Mouse (Mus musculus) cerebellum, adult 2 months (tissue): ENCODE results near the gene March7. TPM values are rescaled to one million over a fixed set of nuclear protein-coding genes. Genes with fewer than 3 reads are reported as not detected.

Source experiments
- DNase-seq, 2 experiments: peaks; one replicate each; pipeline ENCODE4 v3.0.0; 2021
- H3K27ac ChIP-seq: fragments of 200-500 bp; 2 replicates; pipeline ENCODE4 v1.5.1; 2012; ENCODE audit warnings: low read length, control low read depth, inconsistent platforms; ENCODE audit not compliant: insufficient read depth
- H3K27me3 ChIP-seq: fragments of 200-500 bp; 2 replicates; pipeline ENCODE4 v1.6.1; 2012; ENCODE audit warnings: inconsistent platforms, mild to moderate bottlenecking, low read length, moderate library complexity; ENCODE audit not compliant: control insufficient read depth, insufficient read depth
- H3K4me1 ChIP-seq: fragments of 200-500 bp; 2 replicates; pipeline ENCODE4 v1.6.1; 2011; ENCODE audit warnings: low read length; ENCODE audit not compliant: control insufficient read depth, insufficient read depth
- H3K4me3 ChIP-seq: fragments of 200-500 bp; replicated peaks from 2 replicates; pipeline ENCODE3; 2011; ENCODE audit warnings: mild to moderate bottlenecking, low read depth, low read length, control low read depth; ENCODE audit not compliant: insufficient read depth
- CTCF ChIP-seq: fragments of 200-500 bp; IDR thresholded peaks from 2 replicates; pipeline ENCODE4 v1.5.1; 2011; ENCODE audit warnings: low read depth, mild to moderate bottlenecking, control low read depth, low read length, moderate library complexity, borderline replicate concordance; ENCODE audit not compliant: insufficient read depth
- POLR2A ChIP-seq: fragments of 200-500 bp; IDR thresholded peaks from 2 replicates; pipeline ENCODE4 v1.6.1; 2011; ENCODE audit warnings: low read length, control low read depth, borderline replicate concordance; ENCODE audit not compliant: insufficient read depth
- WGBS: fragments of 180-500 bp; shearing (Covaris S2); methylation state at CpG from one replicate; pipeline ENCODE4 v1.1.7; 2018; 5-methylcytosine and 5-hydroxymethylcytosine counted together
- polyA plus RNA-seq: library from polyadenylated mRNA; depleted of rRNA; stranded (reverse); fragments of >200 nt; gene quantifications from 2 replicates; pipeline ENCODE4 v1.2.3, GENCODE M21; 2012

Gene March7
- polyA plus RNA-seq, 1 experiment: 39.5 TPM

GRCm38 (mm10) chr2:60234506-60234905 lies 24.8 kb downstream of the March7 start:
- WGBS: 52% methylated on average over 7 of the region's 7 CpGs
- no peak for DNase-seq
- H3K27ac ChIP-seq: no peak overlapping the region
- no peaks in the 10 kb centered on the region for H3K27me3 ChIP-seq
- TF ChIP-seq POLR2A (no peak), CTCF (no peak)
- H3K4me3 ChIP-seq: no peak overlapping the region
- no peaks in the 10 kb centered on the region for H3K4me1 ChIP-seq

GRCm38 (mm10) chr2:60252782-60253181 lies 43.1 kb downstream of the March7 start:
- WGBS: 84% methylated on average over 4 of the region's 4 CpGs
- no peaks in the 10 kb centered on the region for H3K4me1 ChIP-seq
- H3K4me3 ChIP-seq: no peak overlapping the region
- no peak for DNase-seq
- TF ChIP-seq CTCF (no peak), POLR2A (no peak)
- H3K27me3 ChIP-seq: no peaks in the 10 kb centered on the region
- no peak overlapping the region for H3K27ac ChIP-seq

DNA sequence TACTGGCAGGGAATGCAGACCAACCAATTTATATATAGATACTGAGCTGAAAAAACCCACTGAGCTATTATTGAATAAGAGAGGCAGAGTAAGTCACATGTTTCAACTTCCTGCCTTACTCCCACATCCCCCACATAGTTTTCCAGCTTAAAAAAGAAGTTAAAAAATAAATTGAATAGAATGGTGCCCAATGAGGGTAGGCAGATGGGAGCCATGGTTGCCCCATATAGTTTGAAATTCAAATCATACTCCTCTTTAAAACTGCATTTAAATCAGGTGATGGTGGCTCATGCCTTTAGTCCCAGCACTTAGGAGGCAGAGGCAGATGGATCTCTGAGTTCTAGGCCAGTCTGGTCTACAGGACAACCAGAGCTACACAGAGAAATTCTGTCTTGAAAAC lies 43.8 kb downstream of the March7 start:
- no peak overlapping the region for H3K27ac ChIP-seq
- TF ChIP-seq CTCF: no peak
- TF ChIP-seq POLR2A: no peak
- no peaks in the 10 kb centered on the region for H3K4me1 ChIP-seq
- DNase-seq: no peak
- H3K27me3 ChIP-seq: no peaks in the 10 kb centered on the region
- H3K4me3 ChIP-seq: no peak overlapping the region

GRCm38 (mm10) chr2:60256751-60257150 lies 47.1 kb downstream of the March7 start:
- Histone ChIP-seq H3K27me3 (no peaks in the 10 kb centered on the region), H3K4me3 (no peak overlapping the region), H3K4me1 (no peaks in the 10 kb centered on the region), H3K27ac (no peak overlapping the region)
- 83% methylated on average over 2 of the region's 2 CpGs for WGBS
- DNase-seq: no peak
- TF ChIP-seq CTCF: no peak
- TF ChIP-seq POLR2A: no peak

- 92% methylated on average over 5 of the region's 5 CpGs for WGBS
These were observed 49.5 kb downstream of the March7 start for GRCm38 (mm10) chr2:60259186-60259585.

DNA sequence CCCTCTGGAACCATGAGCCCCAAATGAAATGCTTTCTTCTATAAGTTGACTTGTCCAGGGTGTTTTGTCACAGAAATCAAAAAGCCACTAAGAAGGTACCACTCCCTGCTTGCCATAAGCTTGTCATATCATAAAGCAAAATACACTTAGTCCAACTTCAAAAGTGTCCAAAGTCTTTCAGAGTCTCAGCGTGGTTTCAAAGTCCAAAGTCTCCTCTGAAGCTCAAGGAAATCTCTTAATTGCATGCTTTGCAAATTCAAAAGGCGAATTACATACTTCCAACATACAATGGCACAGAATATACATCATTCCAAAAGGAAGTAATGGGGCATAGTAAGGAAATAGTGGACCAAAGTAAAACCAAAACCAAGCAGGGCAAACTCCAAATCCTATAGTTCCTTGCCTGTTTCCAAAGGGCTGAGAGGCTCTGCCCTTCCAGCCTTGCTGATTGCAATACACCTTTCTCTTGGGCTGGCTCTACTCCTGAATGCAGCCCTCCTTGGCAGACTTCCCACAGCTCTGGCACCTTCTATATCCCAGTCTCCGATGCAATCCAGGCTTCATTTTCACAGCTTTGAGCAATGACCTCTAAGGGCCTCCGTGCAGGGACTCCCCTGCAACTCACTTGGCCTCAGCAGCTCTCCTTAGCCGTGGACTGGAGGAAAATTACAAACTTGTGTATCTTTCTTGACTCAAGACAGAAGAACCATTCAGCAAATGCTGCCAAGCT lies 51.1 kb downstream of the March7 start:
- TF ChIP-seq CTCF: no peak
- no peak for TF ChIP-seq POLR2A
- H3K4me1 ChIP-seq: no peaks in the 10 kb centered on the region
- no peak for DNase-seq
- 46% methylated on average over 5 of the region's 5 CpGs for WGBS
- H3K27ac ChIP-seq: no peak overlapping the region
- H3K4me3 ChIP-seq: no peak overlapping the region
- H3K27me3 ChIP-seq: no peaks in the 10 kb centered on the region

More at GRCm38 (mm10) chr2:60259186-60259585, 49.5 kb downstream of the March7 start:
- Histone ChIP-seq H3K4me3 (no peak overlapping the region), H3K27me3 (no peaks in the 10 kb centered on the region), H3K27ac (no peak overlapping the region), H3K4me1 (no peaks in the 10 kb centered on the region)
- no peak for TF ChIP-seq CTCF
- TF ChIP-seq POLR2A: no peak
- DNase-seq: no peak

DNA sequence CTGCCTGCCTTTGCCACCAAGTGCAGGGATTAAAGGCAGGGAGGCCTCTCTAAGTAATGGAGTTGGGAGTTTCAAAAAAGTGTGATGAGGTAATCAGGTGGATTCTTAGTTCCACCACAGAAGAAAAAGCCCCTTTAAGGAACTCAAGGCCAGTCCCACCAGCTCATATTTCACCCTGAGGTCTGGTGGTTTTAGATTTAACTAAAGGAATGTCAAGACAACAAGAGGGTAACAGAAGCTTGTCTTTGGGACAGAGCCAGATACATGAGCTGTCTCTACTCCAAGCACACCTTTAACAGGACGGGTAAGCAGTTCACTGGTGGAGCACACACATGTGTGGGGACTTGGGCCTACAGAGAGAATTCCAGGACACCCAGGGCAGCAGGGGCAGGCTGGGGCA lies 57.9 kb downstream of the March7 start:
- 58% methylated on average over 1 of the region's 1 CpGs for WGBS
- Histone ChIP-seq H3K4me3 (no peak overlapping the region), H3K4me1 (no peaks in the 10 kb centered on the region), H3K27me3 (no peaks in the 10 kb centered on the region), H3K27ac (no peak overlapping the region)
- DNase-seq: no peak
- no peak for TF ChIP-seq CTCF
- TF ChIP-seq POLR2A: no peak

- WGBS: 96% methylated on average over 14 of the region's 14 CpGs
- TF ChIP-seq POLR2A: no peak
- no peak for TF ChIP-seq CTCF
- Histone ChIP-seq H3K4me3 (no peak overlapping the region), H3K27ac (no peak overlapping the region), H3K4me1 (no peaks in the 10 kb centered on the region), H3K27me3 (no peaks in the 10 kb centered on the region)
- DNase-seq: no peak
These were observed 60.3 kb downstream of the March7 start for GRCm38 (mm10) chr2:60269856-60270479.
